Mouse (Mus musculus) CD8-positive naive resting alpha-beta T cell, adult 2 months (primary cell): ENCODE data around the gene 4932438H23Rik.

ENCODE experiments used
- DNase-seq, 2 experiments: peaks; one replicate each; pipeline ENCODE4 v3.0.0; 2022; ENCODE audit warnings: low read depth in 2 of 2, low spot score in 2 of 2

Gene 4932438H23Rik

GRCm38 (mm10) chr16:91061531-91062318 is 33.2 kb downstream of the 4932438H23Rik start:
- no peak for DNase-seq

- DNase-seq: no peak
These were observed 37.2 kb downstream of the 4932438H23Rik start for GRCm38 (mm10) chr16:91057741-91058140.

DNA sequence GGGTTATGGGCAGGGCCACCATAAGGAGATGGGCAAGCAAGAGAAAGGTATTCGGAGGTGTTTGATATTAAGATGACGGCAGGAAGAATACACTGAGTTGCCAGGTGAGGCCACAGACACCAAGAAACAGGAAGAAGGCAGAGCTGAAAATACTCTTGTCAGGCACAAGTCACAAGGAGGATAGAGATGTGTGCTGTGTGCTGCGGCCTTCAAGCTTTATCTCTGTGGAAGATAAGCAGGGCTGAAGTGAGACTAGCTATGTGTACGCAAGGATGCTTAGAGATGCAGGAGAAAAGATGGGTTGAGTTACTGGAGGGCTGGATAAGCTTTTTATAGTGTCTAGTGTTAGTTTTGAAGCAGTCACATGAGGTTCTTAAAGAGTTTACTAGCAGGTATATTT is 37.7 kb downstream of the 4932438H23Rik start:
- DNase-seq: no peak

GRCm38 (mm10) chr16:91056043-91056821 is 38.7 kb downstream of the 4932438H23Rik start:
- peak; percentile 77 to 79 for DNase-seq

DNA sequence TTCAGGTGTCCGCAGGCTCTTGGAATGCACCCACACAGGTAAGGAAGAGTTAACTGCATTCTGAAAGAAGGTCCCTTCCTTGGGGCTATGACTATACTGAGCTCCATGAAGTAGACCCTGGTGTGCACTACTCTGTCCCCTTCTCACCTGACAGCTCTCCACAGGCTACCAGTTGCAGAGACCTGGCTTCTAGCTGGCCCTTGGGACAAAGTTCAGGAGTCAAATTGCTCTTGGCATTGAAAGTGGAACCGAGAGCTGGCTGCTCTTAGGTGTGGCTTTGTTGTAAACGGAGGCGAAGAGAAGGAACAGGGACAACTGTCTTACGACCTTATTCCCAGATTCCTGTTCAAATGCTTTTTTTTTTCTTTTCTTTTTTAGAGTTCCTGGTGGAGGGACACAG is 39.8 kb downstream of the 4932438H23Rik start:
- DNase-seq: no peak

DNA sequence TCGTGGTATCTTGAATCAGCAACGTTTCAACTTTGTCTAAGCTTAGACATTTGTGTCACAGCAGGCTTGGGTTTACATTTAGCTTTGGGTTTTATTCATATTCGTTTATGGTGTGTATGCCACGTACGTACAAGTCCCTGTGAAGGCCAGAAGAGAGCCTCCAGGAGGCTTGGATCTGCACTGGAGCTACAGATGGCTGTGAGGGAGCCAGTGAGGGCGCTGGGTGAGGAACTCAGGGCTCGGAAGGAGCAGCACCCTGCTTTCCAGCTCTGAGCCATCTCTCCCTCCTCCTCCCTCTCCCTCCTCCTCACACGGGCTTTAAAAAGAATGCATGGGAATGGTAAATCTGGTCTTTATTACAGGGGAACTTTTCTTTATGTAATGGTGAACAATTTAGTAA is 41.3 kb downstream of the 4932438H23Rik start:
- DNase-seq: no peak

DNA sequence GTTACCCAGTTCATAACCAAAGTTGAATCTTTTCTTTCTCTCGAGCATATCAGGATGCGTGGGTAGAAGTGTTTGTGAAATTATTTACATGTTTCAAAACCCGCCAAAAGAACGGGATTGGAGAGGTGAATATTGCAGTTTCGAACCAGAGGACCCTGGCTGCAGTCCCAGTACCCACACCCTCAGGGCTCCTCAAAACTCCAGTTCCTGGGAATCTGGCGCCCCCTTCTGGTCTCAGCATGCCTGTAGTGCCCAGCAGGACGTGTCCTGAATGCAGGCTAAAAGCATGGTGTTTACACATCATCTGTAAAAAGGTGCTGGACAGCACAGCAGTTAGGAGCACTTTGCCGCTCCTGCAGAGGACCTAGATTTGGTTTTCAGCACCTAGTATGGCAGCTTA is 49.4 kb downstream of the 4932438H23Rik start:
- peak; percentile 34 to 52 for DNase-seq

DNA sequence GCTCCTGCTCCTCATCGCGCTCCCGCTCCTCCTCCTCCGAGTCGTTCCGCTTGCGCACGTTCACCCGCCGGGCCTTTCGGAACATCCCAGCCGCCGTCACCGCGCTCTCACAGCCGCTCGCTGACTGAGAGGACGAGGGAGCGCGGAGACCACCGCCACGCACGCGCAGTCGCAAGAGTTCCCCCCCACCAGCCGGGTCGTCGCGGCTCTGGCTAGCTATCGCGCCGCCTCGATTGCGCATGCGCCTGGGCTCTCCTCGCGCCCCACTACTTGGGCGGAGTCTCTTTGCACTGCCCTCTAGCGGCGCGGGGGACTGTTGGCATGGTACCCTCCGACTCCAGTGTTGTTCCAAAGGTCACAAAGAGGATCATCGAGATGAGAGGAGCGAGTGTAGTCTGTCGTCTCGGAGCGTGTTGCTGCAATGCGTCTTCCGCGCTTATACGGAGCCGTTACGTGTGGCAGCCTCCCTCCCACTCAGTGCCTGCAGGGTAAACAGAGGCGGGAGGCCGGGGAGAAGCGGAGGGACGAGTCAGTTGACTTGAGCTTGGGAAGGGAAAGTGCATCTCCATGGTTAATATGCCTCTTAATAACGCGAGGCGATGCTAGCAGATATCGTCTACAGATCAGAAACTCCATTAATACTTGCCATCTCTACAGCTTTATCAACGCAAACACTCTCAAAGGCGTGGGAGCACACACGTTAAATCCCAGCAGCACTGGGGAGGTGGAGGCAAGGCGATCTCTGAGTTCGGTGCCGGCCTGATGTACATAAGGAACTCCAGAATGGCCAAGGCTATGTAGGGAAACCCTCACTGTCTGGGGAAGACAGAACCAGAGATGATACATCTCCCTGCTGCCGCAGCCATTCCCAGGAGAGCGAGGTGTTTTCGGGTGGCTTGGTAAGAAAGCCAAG is 50.4 kb downstream of the 4932438H23Rik start, which contains the start of gene Paxbp1:
Paxbp1 (minus strand) TSS at position 274 of the 913 bp plus-strand sequence.
- DNase-seq: peak; percentile 98

DNA sequence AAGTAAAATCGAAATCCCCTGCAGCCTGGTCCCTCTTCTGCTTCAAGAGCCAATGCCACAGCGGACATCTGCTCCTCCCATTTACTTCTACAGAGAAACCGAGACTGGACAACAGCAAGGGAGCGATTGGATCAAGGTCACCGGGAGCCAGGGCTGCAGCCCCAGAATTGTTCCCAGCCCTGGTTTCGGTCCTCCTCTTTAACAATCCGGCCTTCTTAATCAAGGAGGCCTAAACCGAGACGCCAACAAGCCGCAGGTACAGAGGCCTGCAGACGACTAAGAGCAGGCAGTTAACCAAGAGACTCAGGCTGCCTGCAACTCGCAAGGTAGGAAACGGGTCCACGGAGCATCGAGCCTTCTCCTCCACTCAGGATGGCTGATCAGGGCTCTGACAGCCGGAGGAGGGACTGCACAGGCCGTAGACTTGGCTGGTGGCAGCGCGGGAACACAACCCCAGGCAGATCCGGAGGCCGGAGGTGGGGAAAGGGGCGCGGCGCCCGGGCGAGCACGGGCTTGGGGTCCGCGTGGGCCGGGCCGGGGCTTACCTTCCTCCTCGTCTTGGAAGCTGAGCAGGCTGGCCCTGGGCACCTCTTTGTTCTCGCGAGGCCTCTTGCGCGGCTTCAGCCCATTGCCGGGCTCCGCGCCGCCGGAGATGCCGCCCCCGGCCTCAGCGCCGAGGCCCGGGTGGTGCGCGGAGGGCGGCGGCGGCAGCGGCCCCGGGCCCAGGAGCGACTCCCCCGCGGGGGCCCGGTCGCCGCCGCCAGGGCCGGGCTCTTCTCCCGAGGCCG is 51.3 kb downstream of the 4932438H23Rik start:
- peak; percentile 57 to 61 for DNase-seq

GRCm38 (mm10) chr16:91042640-91043039 is 52.3 kb downstream of the 4932438H23Rik start:
- DNase-seq: no peak

GRCm38 (mm10) chr16:91035866-91036265 is 59.1 kb downstream of the 4932438H23Rik start:
- DNase-seq: no peak

DNA sequence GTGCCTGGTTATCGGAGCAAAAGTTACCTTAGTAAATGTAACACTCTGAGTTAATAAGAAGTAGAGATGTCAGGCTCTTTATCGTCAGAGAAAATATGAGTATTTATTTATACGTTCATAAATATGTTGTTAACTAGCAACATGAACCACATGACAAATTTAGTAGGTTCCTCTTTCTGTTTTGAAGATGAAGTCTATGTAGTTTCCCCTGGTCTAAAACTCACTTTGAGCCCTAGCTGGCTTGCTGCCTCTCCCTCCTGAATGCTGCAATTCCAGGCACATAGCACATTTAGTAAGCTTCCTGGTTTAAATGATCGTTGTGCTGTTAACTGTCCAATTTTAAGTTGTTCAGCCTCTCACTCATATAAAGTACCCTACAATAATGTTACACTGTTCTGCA is 64.2 kb downstream of the 4932438H23Rik start:
- DNase-seq: no peak

GRCm38 (mm10) chr16:91029901-91030300 is 65.0 kb downstream of the 4932438H23Rik start:
- no peak for DNase-seq

DNA sequence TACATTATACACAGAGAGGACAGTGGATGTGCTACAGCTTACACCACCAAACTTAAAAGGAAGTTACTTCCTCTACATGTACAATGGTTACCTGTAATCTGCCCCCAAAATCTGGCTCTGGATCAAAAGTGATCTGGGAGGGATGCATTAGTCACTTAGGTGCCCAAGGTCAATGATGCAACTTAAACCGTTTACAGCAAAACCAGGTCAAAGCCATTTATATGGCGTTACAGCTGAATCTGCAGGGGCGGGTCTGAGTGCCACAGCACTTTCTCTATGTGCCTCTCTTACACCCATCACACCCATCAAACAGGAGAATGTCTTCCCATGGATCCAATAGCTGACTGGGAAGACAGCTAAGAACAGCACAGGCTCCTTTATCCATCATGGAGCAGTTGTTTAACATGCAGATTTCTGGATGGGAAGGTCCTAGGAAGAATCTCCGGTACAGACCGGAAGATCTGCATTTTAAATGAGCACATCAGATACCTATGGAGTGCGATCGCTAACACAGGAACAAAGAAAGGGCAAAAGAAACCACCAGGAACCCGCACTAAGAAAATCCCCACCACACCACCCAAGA is 65.7 kb downstream of the 4932438H23Rik start:
- DNase-seq: no peak

- no peak for DNase-seq
These were observed 68.6 kb downstream of the 4932438H23Rik start for GRCm38 (mm10) chr16:91026290-91026689.

GRCm38 (mm10) chr16:91023384-91023783 is 71.5 kb downstream of the 4932438H23Rik start:
- DNase-seq: peak in 1 of 2 experiments; percentile 24

DNA sequence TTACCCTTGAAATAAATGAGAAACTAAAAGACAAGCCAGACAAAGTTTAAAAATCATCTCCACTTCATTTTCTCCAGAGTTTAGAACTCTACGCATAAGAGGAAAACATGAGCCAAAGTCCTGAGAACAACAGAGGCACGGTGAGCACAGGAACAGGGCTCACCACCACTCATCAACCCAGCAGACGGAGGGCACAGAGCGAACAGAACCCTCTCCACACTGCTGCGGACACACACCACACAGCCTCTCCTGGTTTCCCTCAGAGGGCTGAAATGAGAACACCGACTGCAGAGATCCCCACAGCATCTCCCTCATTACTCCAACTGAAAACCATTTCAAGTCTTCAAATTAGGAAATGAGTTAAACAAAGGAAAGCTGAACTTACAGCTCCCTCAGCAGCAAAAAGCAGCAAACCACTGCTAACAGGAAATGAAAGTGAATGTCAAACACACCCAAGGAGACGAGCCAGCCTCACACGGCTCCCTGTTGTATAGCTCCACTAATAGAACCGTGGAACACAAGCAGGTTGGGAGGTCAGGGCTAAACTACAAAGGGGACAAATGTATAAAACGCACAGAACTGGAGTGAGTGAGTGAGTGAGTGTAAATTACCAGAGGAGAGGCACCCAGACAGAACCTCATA is 74.0 kb downstream of the 4932438H23Rik start:
- no peak for DNase-seq

DNA sequence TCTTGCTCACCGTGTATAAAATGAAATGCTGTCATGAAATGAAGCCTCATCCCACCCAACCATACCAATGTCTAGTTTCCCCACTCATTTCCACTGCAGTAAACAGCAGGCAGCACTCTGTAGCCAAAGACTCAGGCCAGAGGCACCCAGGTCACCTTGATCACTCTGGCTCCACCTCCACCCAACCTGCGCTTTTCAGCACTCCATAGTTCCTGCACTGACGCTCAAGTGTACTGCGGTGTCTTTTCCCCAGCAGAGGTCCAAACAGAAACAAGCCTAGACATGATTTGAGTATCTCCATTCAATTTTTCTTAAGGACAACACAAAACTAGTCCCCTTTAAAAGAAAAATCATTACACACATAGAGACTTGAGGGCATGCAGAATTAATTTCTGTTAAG is 75.4 kb downstream of the 4932438H23Rik start:
- no peak for DNase-seq

DNA sequence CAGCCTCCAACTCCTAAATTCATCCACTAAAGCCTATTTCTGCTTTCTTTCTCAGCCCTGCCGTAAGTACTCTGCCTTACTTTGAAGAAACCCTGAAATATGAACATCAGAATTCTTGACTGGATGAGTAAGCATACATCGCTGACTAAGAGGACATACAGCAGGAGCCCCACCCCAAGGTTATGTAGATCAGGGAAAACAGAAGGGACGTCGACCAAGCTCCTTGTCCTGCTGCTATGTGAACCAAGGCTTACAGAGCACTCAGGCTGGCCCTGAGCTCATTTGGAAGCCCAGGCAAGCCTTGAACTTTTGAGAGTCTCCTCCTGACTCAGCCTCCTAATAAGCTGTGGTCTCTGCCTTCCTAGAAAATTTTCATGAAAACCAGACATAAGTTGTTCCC is 79.2 kb downstream of the 4932438H23Rik start:
- DNase-seq: no peak
